Mouse (Mus musculus) effector memory CD4-positive, alpha-beta T cell, adult 5 months (primary cell): ENCODE measurements around the gene Hmgcr. TPM values are rescaled to one million over a fixed set of nuclear protein-coding genes. Genes with fewer than 3 reads are reported as not detected.

ENCODE experiments used
- polyA plus RNA-seq: library from polyadenylated mRNA; unstranded; fragments of 100-300 nt; shearing (Covaris generic); gene quantifications from one replicate; pipeline ENCODE4 v1.2.1, GENCODE M21; 2017

Hmgcr gene
- polyA plus RNA-seq, result 159 TPM

DNA sequence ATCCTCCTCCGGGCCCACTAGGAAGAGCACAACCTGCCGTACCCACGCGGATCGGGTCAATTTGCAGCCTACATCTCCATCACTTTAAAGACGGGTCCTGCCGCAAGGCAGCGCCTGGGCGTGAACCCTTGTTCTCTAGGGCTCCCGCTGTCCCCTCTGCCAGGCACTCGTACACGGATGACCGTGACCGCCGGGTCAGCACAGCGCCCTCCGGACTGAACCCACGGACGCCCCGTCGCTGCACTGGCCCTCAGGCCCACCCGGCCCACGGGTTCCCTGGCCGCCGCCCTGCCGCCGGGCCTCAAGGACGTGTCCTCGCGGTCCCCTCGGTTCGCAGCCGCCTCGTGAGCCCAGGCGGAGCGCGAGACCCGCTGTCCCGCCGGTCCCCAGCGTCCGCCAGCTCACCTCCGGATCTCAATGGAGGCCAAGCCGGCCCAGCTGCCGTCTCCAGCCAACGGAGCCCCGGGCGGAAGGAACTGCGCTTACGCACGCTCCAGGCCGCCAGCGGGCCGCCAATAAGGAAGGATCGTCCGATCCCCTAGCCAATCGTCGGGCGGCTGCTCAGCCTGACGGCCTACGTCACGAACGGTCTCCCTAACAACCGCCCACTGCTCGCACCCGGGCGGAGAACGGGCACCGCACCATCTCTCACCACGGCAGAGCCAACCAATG, at the start of gene Hmgcr:
Hmgcr (minus strand) TSS at position 531 of the 672 bp plus-strand sequence.

Other genes starting within 250 kb of the Hmgcr start
- gene Ankdd1b, start 199.7 kb downstream of the Hmgcr start, polyA plus RNA-seq, result not detected
- not detected for gene Gm17622, start 180.2 kb downstream of the Hmgcr start, polyA plus RNA-seq
- 12.3 TPM for gene Polk, start 128.4 kb downstream of the Hmgcr start, polyA plus RNA-seq
- gene Col4a3bp, start 128.3 kb downstream of the Hmgcr start, polyA plus RNA-seq, result 47.4 TPM
- gene Ankrd31, start 77.3 kb upstream of the Hmgcr start, polyA plus RNA-seq, result not detected